Mouse (Mus musculus): ENCODE measurements around the gene A730049H05Rik.

Gene A730049H05Rik

DNA sequence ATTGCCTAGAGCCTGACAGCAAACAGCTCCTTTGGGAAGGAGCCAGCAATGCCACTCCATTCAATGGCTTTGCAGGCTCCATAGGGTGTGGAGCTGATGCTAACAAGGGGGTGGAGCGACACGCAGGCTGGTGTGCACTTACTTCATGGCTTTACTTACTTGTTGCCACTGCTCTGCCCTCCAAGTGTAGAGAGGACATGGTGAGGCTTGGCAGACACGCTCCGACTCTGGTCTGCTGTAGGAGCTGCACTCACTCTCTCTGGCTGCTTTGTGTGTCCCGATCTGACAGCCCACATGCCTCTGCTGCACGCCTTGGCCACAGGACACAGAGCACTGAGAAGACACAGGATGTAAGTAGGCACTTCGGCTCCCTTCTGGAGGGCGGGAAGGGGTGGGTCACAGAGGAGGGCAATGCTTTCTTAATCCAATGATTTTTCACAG is at the start of gene A730049H05Rik:
Gene A730049H05Rik (plus strand): TSS at position 168 of the 441 bp plus-strand sequence.
- DNase-seq (ENCODE audit: low spot score) = no peak

DNA sequence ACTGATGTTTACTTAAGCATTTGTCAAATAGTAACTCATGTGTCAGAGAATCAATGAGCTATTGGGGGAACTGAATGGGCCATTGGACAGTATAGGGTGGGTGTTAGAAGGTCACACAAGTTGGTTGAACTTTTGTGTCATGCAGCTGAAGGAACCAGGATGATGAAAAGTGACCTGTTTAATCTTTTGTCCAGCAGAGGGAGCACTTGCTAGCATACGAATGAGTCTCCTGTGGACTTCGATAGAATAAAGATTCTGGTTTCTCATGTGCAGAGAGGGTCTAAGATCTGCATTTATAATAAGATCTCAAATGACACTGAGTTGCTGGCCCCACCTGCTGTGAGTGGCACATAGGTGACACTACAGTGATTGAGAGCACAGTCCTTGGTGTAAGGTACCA is 39.9 kb upstream of the A730049H05Rik start:
- no peak for DNase-seq (ENCODE audit: low spot score)

DNA sequence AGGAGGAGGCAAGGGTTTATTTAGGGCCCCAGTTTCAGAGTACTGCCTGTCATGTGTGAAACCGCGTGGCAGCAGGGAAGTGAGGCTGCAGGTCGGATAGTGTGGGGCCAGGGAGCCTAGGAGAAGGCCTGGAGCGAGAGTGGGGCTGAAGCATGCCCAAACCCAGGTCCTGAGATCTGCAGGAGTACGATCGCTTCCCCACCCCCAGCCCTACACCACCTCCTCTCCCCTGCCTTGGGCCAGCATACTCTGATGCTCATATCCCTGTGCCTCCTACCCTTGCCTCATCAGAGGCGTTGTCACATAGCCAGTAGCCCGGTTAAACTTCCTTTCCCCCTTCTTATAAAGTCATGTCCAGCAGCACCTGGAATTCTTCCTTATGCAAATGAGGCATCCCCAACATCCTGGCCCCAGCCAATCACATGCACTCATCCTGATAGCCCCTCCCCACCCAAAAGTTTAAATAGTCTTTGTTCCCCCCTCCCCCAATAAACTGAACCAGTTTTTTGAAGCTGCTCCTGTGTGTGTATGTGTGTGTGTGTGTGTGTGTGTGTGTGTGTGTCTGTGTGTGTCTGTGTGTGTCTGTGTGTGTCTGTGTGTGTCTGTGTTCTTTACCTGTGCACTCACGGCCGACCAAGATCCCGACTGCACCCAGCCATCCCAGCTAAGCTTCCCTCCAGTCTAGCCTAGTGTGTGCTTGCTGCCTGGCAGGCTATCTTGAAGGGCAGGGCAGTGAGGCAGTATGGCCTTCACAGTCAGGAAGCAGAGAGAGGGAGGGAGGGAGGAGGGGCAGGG is 36.9 kb upstream of the A730049H05Rik start:
- DNase-seq (ENCODE audit: low spot score) = no peak

DNA sequence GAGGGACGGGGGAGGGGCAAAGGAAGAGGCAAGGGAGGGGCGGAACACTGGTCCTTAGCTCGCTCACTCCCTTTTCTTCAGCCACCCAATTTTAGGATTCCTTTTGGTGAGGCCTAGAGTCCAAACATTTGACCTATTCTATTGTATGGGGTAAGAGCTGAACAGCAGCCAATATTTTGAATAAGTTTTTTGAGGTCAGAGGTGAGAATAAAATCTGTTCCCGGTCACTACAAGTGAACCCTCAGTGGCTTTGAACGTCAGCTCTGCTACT is 36.4 kb upstream of the A730049H05Rik start:
- no peak for DNase-seq (ENCODE audit: low spot score)

DNA sequence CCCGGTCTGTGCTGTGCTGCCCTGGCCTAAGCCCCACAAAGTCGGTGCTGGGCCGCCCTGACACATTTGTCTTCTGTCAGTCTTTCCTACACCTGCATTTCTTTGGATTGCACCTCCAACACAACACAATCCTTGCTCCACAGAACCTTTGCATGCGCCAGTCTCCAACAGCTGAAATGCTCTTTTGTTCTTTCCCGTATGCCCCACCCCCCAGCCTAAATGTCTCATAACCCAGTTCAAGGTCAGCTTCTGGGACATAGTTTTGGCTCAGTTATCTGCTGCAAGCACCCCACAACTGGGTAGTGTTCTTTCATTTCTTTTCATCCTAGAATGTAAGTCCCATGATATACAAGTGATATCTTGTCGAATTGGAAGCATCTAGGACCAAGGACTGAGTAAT is 34.8 kb upstream of the A730049H05Rik start:
- DNase-seq (ENCODE audit: low spot score) = no peak

DNA sequence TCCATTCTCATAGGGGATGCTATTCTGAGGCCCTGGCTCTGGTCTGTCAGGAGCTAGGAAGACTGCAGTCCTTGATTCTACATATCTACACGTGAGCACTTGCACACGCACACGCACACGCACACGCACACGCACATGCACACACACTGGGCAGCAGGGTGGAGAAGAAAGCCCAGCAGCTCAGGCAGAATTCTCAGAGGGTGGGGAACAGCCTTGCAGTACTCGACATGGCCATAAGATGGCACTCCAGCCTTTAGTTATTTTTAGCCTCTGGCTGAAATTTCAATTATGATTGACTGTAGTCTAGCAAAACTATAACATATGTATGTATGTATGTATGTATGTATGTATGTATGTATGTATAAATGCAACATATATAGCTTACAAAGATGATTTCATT is 31.5 kb upstream of the A730049H05Rik start:
- DNase-seq (ENCODE audit: low spot score) = peak; percentile 9

DNA sequence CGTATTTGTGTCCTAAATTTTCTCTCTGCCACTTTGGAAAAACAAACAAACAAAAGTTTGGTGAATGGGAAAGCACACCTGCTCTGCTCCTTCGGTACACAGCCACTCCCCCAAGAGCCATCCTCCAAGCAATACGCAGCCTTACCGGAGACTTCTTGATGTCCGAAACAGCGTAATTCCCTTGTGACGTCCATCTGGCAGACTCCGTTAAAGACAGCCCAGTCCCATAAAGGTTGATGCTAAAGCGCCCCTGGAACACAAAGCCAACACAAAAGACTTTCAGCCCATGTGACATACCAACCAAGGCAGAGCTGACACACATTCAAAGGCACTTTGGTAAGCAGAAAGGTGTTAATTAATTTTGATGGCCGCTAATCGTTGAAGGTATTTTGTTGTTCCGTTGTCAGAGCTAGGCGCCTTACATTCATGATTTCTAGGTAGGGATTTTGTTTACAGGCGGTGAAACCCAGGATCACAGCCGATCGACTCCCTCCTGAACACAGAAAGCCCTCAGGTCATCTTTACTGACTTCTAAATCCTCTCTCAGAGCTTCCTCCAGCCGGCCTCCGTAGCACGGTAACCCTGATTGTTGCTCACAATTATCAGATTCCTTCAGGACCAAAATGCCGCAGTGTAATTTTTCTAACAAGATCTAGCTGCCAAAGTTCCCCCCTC is 29.4 kb upstream of the A730049H05Rik start:
- DNase-seq (ENCODE audit: low spot score) = no peak

DNA sequence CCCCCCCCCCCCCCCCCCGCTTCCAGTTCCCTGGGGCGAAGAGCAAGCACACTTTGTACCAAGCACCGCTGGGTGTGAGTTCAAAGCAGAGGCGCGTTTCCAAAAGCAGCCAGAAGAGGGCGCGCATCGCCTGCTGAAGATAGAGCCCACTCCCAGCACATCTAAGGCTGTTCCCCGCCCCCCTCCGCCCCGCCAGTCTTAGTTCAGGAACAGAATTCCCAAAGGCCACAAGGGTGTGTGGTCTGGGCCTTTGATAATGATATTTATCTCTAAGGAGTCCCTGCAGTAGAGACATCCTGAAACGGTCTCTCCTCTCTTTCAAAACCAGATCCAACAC is 28.9 kb upstream of the A730049H05Rik start:
- DNase-seq (ENCODE audit: low spot score) = peak; percentile 81

DNA sequence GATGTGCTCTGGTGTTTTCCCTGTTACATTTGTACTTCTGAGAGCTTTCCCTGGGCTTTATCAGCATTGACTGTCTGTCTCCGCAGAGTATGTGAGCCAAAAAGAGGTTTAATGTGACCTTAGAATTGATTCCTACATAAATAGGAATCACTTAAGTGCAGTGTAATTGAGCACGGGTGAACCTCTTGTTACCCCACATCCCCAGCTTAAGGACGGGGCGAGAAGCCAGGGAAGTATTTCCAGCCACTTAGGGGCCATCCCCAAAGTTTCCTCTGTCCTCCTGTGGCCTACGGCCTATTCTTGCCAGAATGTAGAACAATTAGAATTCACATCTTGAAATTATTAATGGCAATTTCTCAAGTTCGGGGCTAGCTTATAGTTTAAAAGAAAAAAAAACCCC is 22.5 kb upstream of the A730049H05Rik start:
- DNase-seq (ENCODE audit: low spot score) = no peak

DNA sequence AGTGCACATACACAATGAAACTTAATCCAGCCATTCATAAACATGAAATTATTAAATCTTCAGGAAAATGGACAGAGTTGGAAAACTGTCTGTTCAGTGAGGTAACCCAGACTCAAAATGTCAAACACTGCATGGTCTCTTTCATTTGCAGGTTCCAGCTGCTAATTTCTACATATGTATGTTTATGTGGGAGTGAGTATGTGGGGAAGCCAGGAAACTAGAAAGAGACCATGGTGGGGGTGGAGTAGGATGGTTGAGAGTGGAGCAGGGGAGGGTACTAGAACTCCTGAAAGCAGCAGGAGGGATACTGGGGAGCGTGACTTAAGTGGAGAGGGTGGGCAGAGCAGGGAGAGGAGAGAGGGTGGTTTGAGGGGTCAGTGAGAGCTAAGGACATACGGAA is 14.8 kb upstream of the A730049H05Rik start:
- no peak for DNase-seq (ENCODE audit: low spot score)

DNA sequence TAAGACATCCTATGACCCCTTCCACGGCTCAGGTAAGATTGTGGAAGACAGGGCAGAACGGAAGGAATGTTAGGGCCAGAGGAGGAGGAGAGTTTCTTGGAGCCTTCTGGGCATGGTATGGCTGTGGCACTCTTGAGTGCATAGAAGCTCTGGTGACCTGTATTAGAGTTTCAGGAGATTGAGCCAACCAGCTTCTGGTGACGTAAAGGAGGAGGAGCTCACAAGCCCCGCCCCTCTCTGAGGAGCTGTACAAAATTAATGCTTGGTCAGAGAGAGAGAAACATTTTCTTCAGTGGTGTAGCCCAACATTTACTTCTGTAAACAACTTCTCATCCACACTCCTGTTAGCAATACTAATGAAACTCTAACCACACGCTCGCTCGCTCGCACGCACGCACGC is 13.9 kb upstream of the A730049H05Rik start:
- DNase-seq (ENCODE audit: low spot score) = no peak

DNA sequence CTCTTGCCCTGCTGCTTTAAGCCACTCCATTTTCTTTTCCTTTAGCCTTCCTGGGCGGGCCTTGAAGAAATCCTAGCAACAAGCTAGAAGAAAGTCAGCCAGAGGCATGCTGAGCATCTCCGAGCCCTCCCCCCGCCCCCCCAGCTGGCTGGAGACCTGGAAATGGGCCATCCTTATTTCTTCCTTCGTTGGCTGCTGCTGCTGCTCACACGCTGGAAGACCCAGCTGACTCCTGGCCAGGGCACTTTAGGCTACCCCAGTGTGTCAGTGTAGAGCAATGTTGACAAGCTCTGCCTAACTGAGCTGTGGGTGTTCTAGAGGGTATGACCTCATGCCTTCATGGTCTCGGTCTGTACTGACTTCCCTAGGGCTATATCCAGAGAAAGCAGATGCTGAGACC is 13.1 kb upstream of the A730049H05Rik start:
- no peak for DNase-seq (ENCODE audit: low spot score)

DNA sequence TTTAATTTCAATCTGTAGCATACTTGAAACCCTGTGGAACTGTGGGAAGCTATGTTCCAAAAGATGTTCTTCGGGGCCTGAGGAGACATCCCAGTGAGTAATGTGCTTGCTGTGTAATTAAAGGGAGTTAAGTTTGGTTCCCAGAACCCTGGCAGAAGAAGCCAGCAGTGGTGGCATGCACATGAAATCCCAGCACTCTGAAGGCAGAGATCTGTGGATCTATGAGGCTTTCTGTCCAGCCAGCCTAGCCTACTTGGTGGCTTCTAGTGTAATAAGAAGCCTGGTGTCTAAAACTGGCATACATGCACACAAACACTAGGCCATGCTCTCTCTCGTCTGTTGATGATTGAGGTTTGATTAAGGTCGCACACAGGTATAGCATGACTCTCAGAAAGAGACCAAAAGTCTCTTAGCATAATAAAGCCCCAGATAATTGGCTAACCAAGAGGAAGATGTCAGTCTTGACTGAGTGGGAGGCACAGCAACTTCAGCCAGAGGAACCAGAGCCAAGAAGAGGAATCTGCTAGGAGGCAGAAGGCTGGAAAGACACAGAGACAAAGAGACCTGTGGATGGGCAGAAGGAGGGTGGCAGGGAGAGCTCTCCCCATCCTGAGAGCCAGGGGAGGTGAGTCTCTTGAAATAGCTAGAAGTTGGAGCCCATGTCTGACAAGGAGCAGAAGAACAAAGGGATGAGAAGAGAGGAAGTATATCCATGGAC is 11.9 kb upstream of the A730049H05Rik start:
- DNase-seq (ENCODE audit: low spot score) = no peak

DNA sequence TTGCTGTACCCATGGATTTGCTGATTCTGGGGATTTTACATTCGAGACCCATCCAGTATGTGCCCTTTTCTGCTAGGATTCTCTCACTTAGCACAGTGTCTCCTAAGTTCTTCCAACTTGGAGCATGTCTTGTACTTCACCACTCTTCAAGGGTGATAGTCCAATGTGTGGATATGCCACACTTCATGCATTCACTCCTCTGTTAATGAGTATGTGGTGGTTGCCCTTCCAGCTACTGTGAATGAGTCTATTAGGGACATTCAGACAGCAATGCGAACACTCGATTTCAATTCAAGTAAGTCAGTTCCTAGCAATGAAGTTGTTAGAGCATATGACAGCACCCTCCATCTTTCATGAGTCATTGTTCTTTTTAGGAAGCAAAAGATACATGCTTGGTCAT is 6.5 kb upstream of the A730049H05Rik start:
- no peak for DNase-seq (ENCODE audit: low spot score)

DNA sequence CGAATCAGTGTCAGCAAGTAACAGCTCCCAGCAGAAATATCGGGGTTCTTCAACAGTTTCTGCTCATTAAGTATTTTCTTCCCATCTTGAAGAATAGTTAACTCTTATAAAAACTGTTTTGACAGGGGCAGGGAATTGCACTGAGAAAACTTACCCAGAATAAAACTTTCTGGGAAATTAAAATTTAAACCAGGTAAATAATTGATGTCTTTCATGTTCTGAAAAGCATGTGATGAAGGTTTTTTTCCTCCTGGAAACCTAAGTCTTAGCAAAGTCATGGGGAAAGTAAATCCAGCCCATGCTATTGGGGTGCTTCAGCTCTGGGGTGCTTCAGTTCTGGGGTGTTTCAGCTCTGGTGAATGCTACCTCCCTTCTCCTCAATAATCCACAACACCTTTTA is 5.7 kb upstream of the A730049H05Rik start:
- no peak for DNase-seq (ENCODE audit: low spot score)

DNA sequence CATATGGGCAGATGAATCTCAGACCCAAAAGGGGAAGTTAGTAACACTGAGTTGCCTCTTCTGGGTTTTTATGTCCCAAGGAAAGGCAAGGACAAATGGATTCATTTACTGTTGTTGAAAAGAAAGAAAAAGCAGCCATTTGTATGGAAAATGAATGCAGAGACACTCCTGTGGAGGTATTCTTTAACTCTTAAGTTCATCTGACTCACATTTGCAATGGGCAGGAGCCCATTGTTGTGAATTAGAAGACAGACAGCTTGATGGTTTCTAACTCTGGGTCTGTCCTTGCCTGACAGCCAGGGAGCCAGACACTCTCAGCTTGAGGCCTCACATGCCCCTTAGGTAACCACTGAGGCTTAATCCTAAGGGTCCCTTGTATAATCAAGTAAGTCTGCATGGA is 4.7 kb upstream of the A730049H05Rik start:
- no peak for DNase-seq (ENCODE audit: low spot score)

DNA sequence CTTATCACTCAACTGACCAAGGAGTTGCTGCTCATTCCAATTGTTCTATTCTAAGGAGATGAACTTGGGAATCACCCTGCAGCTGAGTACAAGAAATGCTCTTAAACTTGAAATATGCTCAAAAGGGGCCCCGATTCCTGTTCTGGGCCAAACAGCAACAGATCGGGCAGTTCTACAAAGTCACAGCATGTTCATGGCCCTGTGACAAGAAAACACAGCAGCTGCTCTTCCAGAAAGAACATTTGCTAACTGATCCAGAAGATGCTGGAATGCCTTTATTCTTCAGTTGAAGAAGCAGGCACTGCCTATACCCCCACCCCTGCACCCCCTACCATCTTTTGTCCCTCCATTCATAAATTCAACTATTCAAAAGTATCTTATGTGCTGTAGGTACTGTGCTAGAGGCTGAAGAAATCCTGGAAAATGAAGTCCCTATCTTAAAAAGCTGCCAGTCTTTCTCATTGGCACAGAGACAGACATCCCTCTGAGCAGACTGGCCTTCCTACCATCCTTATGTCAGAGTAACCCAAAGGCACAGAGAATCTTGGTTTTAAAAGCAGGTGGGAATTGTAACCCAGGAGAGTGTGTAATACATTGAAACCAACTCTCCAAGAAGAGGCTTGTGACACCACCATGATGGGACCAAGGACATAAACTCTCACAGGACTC is 3.4 kb upstream of the A730049H05Rik start:
- DNase-seq (ENCODE audit: low spot score) = no peak

DNA sequence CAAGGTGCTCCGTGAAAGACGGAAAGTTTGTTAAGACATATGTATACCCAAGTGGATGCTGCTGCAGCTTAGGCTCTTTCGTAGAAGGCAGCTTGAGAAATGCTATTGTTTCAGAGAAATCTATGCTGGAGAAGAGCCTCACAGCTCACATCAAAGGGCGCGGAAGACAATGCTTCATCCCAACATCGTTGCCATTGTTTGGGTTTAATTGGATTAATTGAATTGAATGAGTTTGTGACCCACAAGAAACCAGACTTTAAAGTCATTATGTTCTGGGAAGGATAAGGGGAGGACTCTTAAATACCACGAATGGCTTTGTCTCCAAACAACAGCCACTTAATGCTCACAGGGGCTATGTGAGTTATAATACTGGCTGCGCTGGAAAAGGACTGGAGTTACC is 1.4 kb downstream of the A730049H05Rik start:
- no peak for DNase-seq (ENCODE audit: low spot score)

DNA sequence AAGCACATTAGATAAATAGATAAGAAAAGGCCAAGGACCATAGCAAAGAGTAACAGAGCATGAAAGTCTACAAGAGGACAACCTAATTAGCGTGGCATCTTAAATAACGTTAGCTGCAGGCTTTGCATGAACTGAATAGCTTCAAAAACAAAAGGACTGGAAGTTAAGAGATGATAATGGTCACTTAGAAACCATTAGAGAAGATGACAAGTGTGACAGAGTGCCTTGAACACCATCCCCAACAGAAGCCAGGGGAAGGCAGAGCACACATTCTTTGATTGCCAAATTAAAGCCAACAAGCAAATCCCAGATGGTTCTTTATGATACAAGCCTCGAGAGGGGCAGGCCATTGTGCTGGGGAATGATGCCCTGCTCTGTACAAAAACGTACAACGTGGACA is 5.3 kb downstream of the A730049H05Rik start:
- no peak for DNase-seq (ENCODE audit: low spot score)

DNA sequence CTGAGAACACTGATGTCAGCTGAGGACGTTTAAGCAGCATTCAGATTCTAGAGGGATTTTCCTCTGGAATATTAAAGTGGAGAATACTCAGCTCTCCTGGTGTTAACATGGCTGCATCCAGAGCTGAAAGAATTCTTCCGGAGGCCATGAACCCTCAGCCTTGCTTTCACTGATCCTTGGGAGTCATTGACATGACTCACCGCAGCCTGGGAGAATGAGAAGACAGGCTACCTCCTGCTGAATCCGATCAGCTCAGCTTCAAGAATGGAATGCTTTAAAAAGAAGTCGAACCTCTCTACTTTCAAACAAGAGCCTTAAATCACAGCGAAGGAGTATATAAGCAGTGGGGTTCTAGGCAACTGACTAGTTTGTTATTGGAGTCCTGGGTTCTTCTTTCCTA is 5.7 kb downstream of the A730049H05Rik start:
- DNase-seq (ENCODE audit: low spot score) = no peak

DNA sequence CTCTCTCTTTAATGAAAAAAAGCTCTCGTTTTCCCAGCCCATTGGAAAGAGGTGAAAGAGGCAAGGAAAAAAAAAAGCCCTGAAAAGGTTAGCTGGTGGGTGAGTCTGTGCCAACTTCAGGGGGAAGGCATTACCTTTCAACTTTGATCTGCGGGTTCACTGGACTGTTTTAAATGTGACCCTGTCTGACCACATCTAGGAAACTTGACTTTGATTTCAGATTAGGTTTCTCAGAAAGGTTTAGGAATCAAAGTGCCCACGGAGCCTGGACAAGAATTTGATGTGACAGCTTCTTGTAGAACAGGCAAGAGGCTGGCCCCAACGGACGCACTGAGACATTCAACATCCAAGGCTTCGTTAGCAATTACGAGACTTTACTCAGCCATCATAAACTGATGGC is 7.7 kb downstream of the A730049H05Rik start:
- DNase-seq (ENCODE audit: low spot score) = no peak

DNA sequence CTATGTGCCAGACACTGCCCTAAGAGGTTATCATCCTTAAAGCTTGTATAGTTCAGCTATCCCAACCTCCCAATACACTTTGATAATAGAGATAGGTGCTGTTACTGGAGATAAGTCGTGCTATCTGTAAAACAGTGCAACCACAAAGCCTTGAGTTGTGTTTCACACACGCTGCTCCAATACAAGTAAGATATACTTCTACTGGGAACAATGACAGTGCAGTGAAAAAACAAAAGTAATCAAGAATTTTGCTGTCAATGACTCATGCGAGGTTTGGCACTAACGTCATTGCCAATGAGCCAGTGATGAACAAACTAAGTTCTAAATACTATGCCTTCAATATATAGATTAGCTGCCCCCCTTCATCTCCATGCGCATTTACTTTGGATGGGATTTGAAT is 10.3 kb downstream of the A730049H05Rik start:
- no peak for DNase-seq (ENCODE audit: low spot score)

DNA sequence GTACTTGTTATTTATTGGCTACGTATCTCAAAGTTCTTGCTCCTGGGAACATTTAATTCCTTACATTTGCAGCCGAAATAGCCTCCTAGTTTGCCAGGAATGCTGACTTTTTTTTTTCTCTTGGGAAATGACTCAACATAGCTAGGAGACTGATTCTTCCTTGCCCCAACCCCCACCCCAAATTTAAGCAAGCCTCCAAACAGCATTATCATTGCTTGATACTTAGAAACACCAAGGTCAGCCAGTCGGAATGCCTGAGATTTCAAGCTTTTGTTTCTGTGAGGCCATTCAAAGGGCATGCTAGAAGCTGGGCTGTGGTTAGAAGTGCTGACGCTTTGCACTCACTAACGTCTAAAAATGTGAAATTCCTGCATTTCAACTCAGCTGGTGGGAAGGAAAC is 11.1 kb downstream of the A730049H05Rik start:
- DNase-seq (ENCODE audit: low spot score) = no peak
